Mouse (Mus musculus) large intestine, adult 2 months (tissue): ENCODE measurements around the gene Uvssa. TPM values are rescaled to one million over a fixed set of nuclear protein-coding genes. Genes with fewer than 3 reads are reported as not detected.

Source experiments
- DNase-seq: peaks from one replicate; pipeline ENCODE4 v3.0.0-alpha.2; 2012; ENCODE audit warnings: low read depth, low spot score
- WGBS: fragments of 180-500 bp; shearing (Covaris S2); methylation state at CpG from one replicate; pipeline ENCODE4 v1.1.7; 2018; 5-methylcytosine and 5-hydroxymethylcytosine counted together
- polyA plus RNA-seq: library from polyadenylated mRNA; depleted of rRNA; stranded (reverse); fragments of >200 nt; gene quantifications from 2 replicates; pipeline ENCODE4 v1.2.3, GENCODE M21; 2012; rRNA removed

The Uvssa gene
- polyA plus RNA-seq, 1 experiment, result 0.98 TPM

DNA sequence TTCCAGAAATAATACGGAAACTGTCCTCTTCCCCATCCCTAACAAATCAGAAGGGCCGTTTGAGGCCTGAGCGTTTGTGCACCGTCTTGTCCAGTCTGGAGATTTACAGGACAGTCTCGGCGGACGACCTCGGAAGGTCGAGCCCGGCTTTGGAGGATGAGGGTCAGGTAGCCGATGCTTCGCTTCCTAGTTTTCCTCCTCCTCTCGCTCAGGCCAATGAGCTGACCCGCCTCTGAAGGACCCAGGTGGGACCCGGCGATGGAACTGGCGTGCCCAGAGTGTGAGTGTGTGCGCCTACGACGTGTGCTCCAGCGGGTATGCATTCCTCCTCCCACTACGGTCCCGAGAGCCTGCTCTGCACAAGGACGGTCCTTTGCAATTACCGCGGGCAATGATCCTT lies 56.8 kb downstream of the Uvssa start:
- DNase-seq, result no peak
- WGBS, result 5% methylated on average over 26 of the region's 26 CpGs

DNA sequence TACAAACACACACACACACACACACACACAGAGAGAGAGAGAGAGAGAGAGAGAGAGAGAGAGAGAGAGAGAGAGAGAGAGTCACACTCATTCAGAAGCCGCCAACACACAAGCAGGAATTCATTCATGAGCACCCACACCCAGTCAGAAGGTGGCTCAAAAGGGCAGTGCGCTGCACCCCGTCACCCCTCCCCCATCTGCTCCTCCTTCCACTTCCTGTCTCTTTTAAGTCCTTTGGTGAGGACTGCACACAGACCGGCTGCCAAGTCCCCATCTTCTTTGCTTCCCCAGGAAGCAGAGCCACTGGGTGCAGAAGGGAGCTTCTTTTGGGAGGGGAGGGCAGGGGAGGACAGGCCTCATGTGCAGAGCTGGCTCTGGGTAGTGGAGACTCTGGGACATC lies 57.6 kb downstream of the Uvssa start:
- WGBS, result 2% methylated on average over 4 of the region's 4 CpGs

DNA sequence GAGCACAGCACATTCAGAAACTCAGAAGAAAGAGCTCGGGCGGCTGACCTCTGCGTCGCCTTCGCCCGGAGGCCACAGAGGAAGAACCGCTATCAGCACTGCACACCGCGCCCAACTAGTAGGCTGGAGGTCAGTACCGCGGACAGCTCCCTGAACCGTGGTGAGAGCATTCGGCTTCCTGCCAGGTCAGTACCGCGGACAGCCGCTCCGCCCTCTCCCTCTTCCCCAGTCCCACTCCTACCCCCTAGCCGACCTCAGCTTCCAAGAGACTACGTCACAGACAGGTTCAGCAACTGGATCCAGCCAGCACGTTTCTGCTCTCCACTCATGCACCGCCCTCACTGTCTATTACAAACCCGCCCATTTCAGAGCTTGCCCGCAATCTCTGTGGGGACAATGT lies 59.9 kb downstream of the Uvssa start:
- WGBS, result 3% methylated on average over 23 of the region's 23 CpGs
- peak; percentile 21 for DNase-seq

More for the DNA sequence above, 57.6 kb downstream of the Uvssa start:
- no peak for DNase-seq

DNA sequence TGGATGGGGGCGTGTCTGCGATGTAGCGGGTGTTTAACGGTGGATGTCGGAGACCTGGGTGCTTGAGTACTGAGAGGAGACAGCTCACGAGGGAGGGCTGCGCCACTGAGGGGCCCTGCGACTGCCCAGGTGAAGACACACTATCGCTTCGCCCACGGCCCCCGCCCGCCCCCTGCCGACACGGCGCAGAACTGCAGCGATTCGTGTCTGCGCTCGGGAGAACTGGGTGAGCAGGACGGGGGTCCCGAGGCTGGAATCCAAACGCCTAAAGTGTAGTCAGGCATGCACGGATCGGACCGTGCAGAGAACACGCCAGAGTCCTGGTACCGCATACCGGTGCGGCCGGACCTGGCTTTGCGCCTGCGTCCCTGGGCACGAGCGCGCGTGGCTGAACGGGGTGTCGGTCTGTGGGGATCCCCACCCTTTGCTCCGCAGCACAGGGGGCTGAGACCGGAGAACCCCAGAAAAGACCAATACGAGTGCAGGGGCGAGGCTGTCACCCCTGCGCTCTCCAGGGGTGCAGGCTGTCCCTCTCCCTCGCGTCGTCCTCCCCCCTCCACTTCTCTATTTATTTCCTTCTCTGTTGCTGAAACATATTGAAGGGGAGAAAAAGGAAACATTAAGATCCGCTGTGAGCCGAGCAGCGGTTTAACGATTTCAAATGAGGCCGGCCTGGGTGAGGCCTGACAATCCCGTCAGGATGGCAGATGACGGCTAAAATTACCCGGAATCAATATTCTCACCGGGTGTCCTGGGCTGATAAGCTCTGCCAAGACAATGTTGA lies 64.8 kb downstream of the Uvssa start:
- no peak for DNase-seq
- 6% methylated on average over 56 of the region's 56 CpGs for WGBS

DNA sequence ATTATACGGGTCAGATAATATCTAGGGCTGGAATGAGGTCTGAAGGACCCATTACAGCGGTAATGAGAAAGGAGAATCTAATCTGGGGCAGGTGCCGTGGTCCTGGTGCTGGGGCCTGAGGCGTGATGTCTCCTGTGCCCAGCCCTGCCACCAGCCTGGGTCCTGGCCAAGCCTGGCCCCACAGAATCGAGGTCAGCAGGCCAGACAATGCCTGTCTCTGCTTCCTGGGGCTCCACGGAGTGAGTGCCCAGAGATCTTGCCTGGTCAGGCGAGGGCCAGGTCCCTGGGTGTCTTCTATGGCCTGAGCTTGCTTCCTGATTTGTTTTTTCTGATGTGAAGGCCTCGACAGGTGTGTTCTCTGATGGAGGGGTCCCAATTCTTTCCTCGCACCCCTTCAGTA lies 65.4 kb downstream of the Uvssa start:
- DNase-seq, result no peak
- 53% methylated on average over 9 of the region's 9 CpGs for WGBS

DNA sequence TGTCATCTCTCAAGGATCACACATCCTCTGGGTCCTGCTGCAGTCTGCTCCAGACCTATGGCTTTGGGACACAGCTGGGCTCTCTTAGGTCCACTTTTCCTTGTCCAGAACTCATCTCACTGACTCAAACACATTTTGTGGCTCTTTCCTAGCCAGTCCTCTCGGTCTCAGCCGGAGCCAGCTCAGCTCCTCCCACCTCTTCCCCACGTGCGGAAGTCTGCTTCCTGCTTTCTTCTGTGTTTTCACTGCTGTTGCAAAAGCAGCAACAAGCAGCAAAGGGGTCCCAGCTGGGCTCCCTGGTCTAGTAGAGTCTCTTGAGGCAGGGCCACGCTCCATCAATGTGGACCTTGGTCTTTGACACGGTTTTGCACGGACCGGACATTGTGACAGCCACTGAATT lies 77.4 kb downstream of the Uvssa start:
- 36% methylated on average over 8 of the region's 8 CpGs for WGBS
- DNase-seq, result no peak

DNA sequence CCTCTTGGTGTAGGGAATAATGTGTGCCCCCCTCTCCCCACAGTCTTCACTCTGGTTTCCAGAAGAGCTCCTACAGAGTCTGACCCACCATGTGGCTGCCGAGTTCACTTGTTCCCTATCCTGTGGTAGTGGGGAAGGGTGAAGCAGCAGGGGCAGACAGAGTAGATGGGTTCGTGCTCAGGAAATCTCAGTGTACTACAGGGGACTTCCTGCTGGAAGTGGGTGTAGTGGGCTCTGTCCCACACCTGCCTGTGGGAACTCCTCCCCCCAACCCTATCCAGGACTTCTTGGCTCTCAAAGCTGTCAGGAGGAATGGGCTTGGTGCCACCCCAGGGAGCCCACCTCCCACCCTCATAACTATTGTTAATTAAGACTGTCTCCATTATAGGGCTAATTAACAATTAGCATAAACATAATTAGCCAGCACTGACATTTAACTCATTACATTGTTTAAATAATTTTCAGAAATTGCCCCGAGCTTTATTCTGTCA lies 79.8 kb downstream of the Uvssa start:
- WGBS, result 54% methylated on average over 3 of the region's 3 CpGs
- no peak for DNase-seq

DNA sequence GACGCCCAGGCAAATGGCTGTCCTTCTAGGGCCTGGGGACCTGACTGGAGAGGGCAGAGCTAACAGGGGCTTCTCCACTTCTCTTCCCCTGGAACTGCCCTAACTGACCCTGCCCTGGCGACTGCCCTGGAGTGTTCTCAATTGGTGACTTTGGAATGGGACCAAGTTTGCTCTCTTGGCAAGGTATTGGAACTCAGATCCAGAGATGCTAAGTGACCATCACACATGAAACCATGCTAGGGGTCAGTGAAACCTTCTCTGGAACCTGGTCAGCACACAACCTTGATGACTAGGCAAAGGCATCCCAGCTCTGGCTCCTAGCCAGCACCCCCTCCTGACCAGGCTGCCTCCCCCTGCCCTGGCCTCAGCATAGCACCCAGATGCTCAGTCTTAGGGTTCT lies 80.8 kb downstream of the Uvssa start:
- DNase-seq, result no peak
- 58% methylated on average over 2 of the region's 2 CpGs for WGBS

DNA sequence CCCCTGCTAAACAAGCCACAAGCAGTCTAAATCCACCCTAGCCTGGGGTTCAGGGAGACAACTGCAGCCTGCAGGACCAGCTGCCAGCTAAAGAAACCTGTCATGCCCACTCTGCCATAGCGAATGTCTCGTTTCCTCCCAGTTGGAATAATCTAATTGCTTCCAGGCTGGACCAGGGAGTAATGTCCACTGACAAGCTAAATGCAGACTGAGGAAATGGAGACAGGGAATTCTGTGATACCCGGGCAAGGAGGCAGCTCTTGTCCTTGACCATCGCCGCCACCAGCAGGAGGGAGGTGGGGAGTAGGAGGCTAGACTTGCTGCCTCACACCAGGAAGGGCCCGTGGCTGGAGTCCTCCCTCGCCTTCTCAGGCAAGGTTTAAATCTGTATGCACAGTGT lies 86.0 kb downstream of the Uvssa start:
- WGBS, result 58% methylated on average over 7 of the region's 7 CpGs
- no peak for DNase-seq

DNA sequence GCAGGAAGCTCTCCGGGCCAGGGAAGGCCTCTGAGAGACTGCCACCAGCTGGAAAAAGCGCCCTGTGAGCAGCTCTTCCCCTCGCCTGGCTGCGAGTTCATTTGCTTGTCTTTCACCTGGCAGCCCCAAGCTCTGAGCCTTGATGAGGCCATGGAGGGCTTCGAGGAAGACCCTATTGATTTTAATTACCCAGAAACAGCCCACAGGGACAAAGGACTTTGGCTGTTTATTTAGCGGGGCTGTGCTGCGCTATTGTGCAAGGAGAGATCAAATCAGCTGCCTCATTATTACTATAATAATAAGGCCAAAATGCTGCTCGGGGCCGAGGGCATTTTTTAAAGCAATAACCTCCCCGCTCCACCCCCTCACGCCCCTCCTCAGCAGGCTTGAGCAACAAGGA lies 87.1 kb downstream of the Uvssa start:
- no peak for DNase-seq
- WGBS, result 32% methylated on average over 11 of the region's 11 CpGs

Other genes starting within 250 kb of the Uvssa start
- gene Spon2, start 160.1 kb upstream of the Uvssa start, polyA plus RNA-seq, result 53.9 and 56.0 TPM in 2 replicates
- gene Ctbp1, start 103.6 kb upstream of the Uvssa start, polyA plus RNA-seq, result 276 and 349 TPM in 2 replicates
- gene Maea, start 43.0 kb upstream of the Uvssa start, polyA plus RNA-seq, result 104 and 125 TPM in 2 replicates
- not detected in 2 replicates for gene Nkx1-1, start 55.4 kb downstream of the Uvssa start, polyA plus RNA-seq